Mouse (Mus musculus) heart, embryonic 12.5 days (tissue): ENCODE data around the gene Atf5. TPM values are rescaled to one million over a fixed set of nuclear protein-coding genes. Genes with fewer than 3 reads are reported as not detected.

Source experiments
- ATAC-seq: fragments of 200-750 bp; cut with Nextera tagmentation; 2 replicates; pipeline ENCODE4 v1.8.0; 2017; ENCODE audit warnings: moderate TSS enrichment, moderate library complexity; ENCODE audit not compliant: insufficient number of reproducible peaks, low FRiP score
- H3K27ac ChIP-seq: fragments of 300-500 bp; sonication (generic); 2 replicates; pipeline ENCODE4 v1.5.1; 2016; ENCODE audit warnings: mild to moderate bottlenecking, moderate library complexity; ENCODE audit not compliant: poor library complexity, severe bottlenecking
- H3K27me3 ChIP-seq: fragments of 300-500 bp; sonication (generic); replicated peaks from 2 replicates; pipeline ENCODE4 v1.6.1; 2016; ENCODE audit warnings: mild to moderate bottlenecking, moderate library complexity
- H3K36me3 ChIP-seq: fragments of 300-500 bp; sonication (generic); 2 replicates; pipeline ENCODE4 v1.6.1; 2016; ENCODE audit warnings: mild to moderate bottlenecking, moderate library complexity
- H3K4me1 ChIP-seq: fragments of 300-500 bp; sonication (generic); replicated peaks from 2 replicates; pipeline ENCODE4 v1.6.1; 2016; ENCODE audit warnings: mild to moderate bottlenecking
- H3K4me2 ChIP-seq: fragments of 300-500 bp; sonication (generic); 2 replicates; pipeline ENCODE4 v1.6.1; 2016; ENCODE audit warnings: mild to moderate bottlenecking, moderate library complexity
- H3K4me3 ChIP-seq: fragments of 300-500 bp; sonication (generic); 2 replicates; pipeline ENCODE4 v1.5.1; 2016; ENCODE audit warnings: mild to moderate bottlenecking
- H3K9ac ChIP-seq: fragments of 300-500 bp; sonication (generic); 2 replicates; pipeline ENCODE4 v1.6.1; 2016; ENCODE audit warnings: mild to moderate bottlenecking, moderate library complexity
- H3K9me3 ChIP-seq: fragments of 300-500 bp; sonication (generic); replicated peaks from 2 replicates; pipeline ENCODE4 v1.6.1; 2016; ENCODE audit warnings: mild to moderate bottlenecking, moderate library complexity
- WGBS: fragments of 180-500 bp; shearing (Covaris S2); methylation state at CpG from one replicate; pipeline ENCODE4 v1.1.7; 2016; 5-methylcytosine and 5-hydroxymethylcytosine counted together
- polyA plus RNA-seq: library from polyadenylated mRNA; unstranded; fragments of >200 nt; fragmentation: Nextera tagmentation; extraction: Ambion mirVana; gene quantifications from 2 replicates; pipeline ENCODE4 v1.2.1, GENCODE M21; 2016

The Atf5 gene
- polyA plus RNA-seq, 1 experiment from 2014 or later = 2.6 TPM

- Histone ChIP-seq H3K4me2 (peak overlapping the region; percentile 94), H3K27me3 (no peaks in the 10 kb centered on the region), H3K9ac (peak overlapping the region; percentile 94), H3K4me3 (peak overlapping the region; percentile 91), H3K4me1 (peaks cover 48% of the 10 kb centered on the region), H3K9me3 (no peaks in the 10 kb centered on the region), H3K36me3 (peaks cover 46% of the 10 kb centered on the region), H3K27ac (peak overlapping the region; percentile 98)
- under 1% methylated on average over 41 of the region's 41 CpGs for WGBS
- peak; percentile 77 for ATAC-seq
Observed at GRCm38 (mm10) chr7:44849416-44850111, 33.1 kb upstream of the Atf5 start.

DNA sequence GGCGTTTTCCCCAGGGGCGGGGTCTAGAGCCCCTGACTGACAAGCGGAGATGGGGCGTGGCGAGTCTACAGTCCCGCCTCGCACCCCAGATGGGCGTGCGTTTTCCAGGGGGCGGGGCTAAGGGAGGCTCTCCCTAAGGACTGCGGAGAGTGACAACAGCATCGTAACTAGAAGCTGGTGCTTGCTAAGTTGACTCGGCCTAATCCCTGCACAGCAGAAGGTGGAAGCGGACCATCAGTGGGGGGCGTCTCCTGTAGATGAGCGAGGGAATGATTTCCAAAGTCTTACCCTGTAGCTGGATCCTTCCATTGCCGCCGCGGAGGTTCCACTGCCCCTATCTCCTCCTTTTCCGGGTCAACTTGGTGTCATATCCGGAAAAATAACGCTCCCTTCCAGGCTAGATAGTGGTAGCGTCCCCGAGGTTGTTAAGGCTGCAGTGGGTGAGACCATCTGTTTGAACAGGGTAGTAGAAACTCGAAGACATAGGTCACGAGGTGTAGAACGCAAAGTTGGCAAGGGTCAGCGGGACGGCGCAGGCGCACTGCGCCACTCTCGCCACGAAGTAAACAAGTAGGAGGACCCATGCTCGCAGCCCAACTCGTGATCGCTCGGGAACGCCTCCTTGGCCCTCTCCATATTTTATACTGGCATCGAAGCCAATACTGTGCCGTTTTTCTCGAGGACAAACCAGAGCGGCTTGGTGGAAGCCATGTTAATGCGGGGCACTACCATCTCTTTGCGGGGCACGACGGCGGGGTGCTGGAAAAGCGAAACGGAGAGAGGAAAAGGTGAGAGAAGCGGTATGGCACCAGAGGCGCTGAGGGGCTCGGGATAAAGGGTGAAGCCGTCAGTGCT is 32.3 kb upstream of the Atf5 start, which contains the start of the genes Akt1s1 and Tbc1d17:
TSS of gene Akt1s1 (plus strand) at position 431 of the 855 bp plus-strand sequence.
TSS of gene Tbc1d17 (minus strand) at position 519 of the 855 bp plus-strand sequence.
- H3K4me1 ChIP-seq = peaks cover 42% of the 10 kb centered on the region
- peak within 1 kb of the TSS; percentile 98 for H3K27ac ChIP-seq
- H3K4me2 ChIP-seq = peak within 1 kb of the TSS; percentile 94
- peak within 1 kb of the TSS; percentile 94 for H3K9ac ChIP-seq
- ATAC-seq = peak; percentile 87
- peaks cover 53% of the 10 kb centered on the region for H3K36me3 ChIP-seq
- H3K9me3 ChIP-seq = no peaks in the 10 kb centered on the region
- peak within 1 kb of the TSS; percentile 91 for H3K4me3 ChIP-seq
- WGBS = under 1% methylated on average over 54 of the region's 54 CpGs
- no peaks in the 10 kb centered on the region for H3K27me3 ChIP-seq

GRCm38 (mm10) chr7:44847772-44848171 is 31.3 kb upstream of the Atf5 start:
- no peak for ATAC-seq
- 78% methylated on average over 5 of the region's 5 CpGs for WGBS
- H3K9me3 ChIP-seq = no peaks in the 10 kb centered on the region
- H3K4me2 ChIP-seq = peak overlapping the region; percentile 94
- no peaks in the 10 kb centered on the region for H3K27me3 ChIP-seq
- H3K4me1 ChIP-seq = peaks cover 33% of the 10 kb centered on the region
- H3K36me3 ChIP-seq = peaks cover 57% of the 10 kb centered on the region
- 0 out of 2 replicates have a peak overlapping the region, but pooled peaks have one; percentile 7 for H3K27ac ChIP-seq
- peak overlapping the region; percentile 91 for H3K4me3 ChIP-seq
- peak overlapping the region; percentile 68 for H3K9ac ChIP-seq

DNA sequence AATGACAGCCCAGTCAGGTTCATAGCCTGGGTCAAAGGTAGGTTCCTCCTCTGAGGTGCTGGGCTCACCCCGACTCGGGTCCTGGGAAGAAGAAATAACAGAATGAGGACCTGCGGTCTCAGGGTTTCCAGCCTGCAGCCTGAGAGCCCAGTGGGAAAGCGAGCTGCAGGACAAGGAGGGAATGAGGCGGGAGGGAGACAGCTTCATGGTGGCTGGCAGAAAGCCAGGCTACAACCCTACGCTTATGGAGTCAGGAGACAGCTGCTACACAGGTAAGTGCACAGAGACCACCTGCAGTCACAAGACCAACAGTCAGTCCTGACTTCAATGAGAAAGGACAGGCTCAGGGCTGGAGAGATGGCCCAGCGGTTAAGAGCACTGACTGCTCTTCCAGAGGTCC is 30.3 kb upstream of the Atf5 start:
- H3K27me3 ChIP-seq = peaks cover 3% of the 10 kb centered on the region; the same call in 1 of the 2 replicates
- H3K9me3 ChIP-seq = no peaks in the 10 kb centered on the region
- no peak overlapping the region for H3K9ac ChIP-seq
- 90% methylated on average over 7 of the region's 7 CpGs for WGBS
- H3K27ac ChIP-seq = no peak overlapping the region
- no peak overlapping the region for H3K4me2 ChIP-seq
- peaks cover 24% of the 10 kb centered on the region for H3K4me1 ChIP-seq
- no peak for ATAC-seq
- H3K36me3 ChIP-seq = peaks cover 57% of the 10 kb centered on the region
- no peak overlapping the region for H3K4me3 ChIP-seq

- ATAC-seq = no peak
- WGBS = 89% methylated on average over 10 of the region's 10 CpGs
- H3K4me2 ChIP-seq = no peak overlapping the region
- H3K27me3 ChIP-seq = peaks cover 21% of the 10 kb centered on the region
- H3K4me3 ChIP-seq = no peak overlapping the region
- H3K36me3 ChIP-seq = peaks cover 68% of the 10 kb centered on the region
- H3K9me3 ChIP-seq = no peaks in the 10 kb centered on the region
- H3K4me1 ChIP-seq = peaks cover 14% of the 10 kb centered on the region
- no peak overlapping the region for H3K9ac ChIP-seq
- no peak overlapping the region for H3K27ac ChIP-seq
Observed at GRCm38 (mm10) chr7:44845006-44845405, 28.5 kb upstream of the Atf5 start.

- no peak for ATAC-seq
- Histone ChIP-seq H3K9ac (no peak overlapping the region), H3K4me1 (peaks cover 17% of the 10 kb centered on the region), H3K27me3 (peaks cover 37% of the 10 kb centered on the region), H3K9me3 (no peaks in the 10 kb centered on the region), H3K4me2 (no peak overlapping the region), H3K27ac (no peak overlapping the region), H3K36me3 (peaks cover 67% of the 10 kb centered on the region), H3K4me3 (no peak overlapping the region)
- WGBS = 92% methylated on average over 8 of the region's 8 CpGs
Observed at GRCm38 (mm10) chr7:44841825-44842463, 25.5 kb upstream of the Atf5 start.

- Histone ChIP-seq H3K4me3 (peak overlapping the region; percentile 33; the same call in 1 of the 2 replicates), H3K27me3 (peaks cover 37% of the 10 kb centered on the region), H3K4me2 (peak overlapping the region; percentile 76), H3K9me3 (no peaks in the 10 kb centered on the region), H3K36me3 (peaks cover 52% of the 10 kb centered on the region), H3K9ac (peak overlapping the region; percentile 69), H3K4me1 (peaks cover 17% of the 10 kb centered on the region), H3K27ac (no peak overlapping the region)
- 58% methylated on average over 14 of the region's 14 CpGs for WGBS
- ATAC-seq = no peak
Observed at GRCm38 (mm10) chr7:44840426-44840825, 24.0 kb upstream of the Atf5 start.

GRCm38 (mm10) chr7:44839491-44840191 is 23.2 kb upstream of the Atf5 start:
- peak overlapping the region; percentile 33 for H3K4me3 ChIP-seq
- peaks cover 37% of the 10 kb centered on the region for H3K27me3 ChIP-seq
- peaks cover 44% of the 10 kb centered on the region for H3K36me3 ChIP-seq
- peaks cover 17% of the 10 kb centered on the region for H3K4me1 ChIP-seq
- H3K27ac ChIP-seq = no peak overlapping the region
- no peaks in the 10 kb centered on the region for H3K9me3 ChIP-seq
- 3% methylated on average over 58 of the region's 58 CpGs for WGBS
- peak; percentile 58 for ATAC-seq
- peak overlapping the region; percentile 69 for H3K9ac ChIP-seq
- H3K4me2 ChIP-seq = peak overlapping the region; percentile 76

GRCm38 (mm10) chr7:44839171-44839490 is 22.7 kb upstream of the Atf5 start:
- no peak overlapping the region for H3K27ac ChIP-seq
- peak overlapping the region; percentile 76 for H3K4me2 ChIP-seq
- H3K27me3 ChIP-seq = peaks cover 37% of the 10 kb centered on the region
- peaks cover 17% of the 10 kb centered on the region for H3K4me1 ChIP-seq
- peaks cover 39% of the 10 kb centered on the region for H3K36me3 ChIP-seq
- no peak for ATAC-seq
- WGBS = 29% methylated on average over 11 of the region's 11 CpGs
- H3K9me3 ChIP-seq = no peaks in the 10 kb centered on the region
- H3K4me3 ChIP-seq = peak overlapping the region; percentile 33
- H3K9ac ChIP-seq = peak overlapping the region; percentile 69; the same call in 1 of the 2 replicates

DNA sequence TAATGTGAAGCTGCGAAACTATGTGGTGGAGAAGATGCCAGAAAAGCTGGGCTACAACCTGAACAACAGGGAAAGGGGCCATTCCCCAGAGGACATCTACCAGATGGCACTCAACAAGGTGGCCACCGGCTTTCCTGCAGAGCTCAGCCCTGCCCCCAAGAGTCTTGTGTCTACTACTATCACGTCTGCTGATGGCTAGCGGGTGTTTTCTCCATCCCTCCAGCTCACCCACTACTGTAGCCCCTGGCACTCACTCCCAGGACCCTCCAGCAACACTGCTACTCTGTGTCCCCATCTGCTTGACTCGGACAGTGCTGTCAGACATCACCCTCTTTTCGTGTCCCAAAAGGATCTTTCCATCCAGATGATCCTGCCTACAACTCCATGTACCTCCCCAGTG is 21.6 kb upstream of the Atf5 start:
- no peak for ATAC-seq
- peaks cover 17% of the 10 kb centered on the region for H3K4me1 ChIP-seq
- 82% methylated on average over 6 of the region's 6 CpGs for WGBS
- no peak overlapping the region for H3K4me3 ChIP-seq
- peaks cover 37% of the 10 kb centered on the region for H3K27me3 ChIP-seq
- no peak overlapping the region for H3K9ac ChIP-seq
- H3K9me3 ChIP-seq = no peaks in the 10 kb centered on the region
- H3K36me3 ChIP-seq = peaks cover 28% of the 10 kb centered on the region
- no peak overlapping the region for H3K4me2 ChIP-seq
- H3K27ac ChIP-seq = no peak overlapping the region
